7 mouse cellular contexts compared by ENCODE assay signal in the genomic region with DNA sequence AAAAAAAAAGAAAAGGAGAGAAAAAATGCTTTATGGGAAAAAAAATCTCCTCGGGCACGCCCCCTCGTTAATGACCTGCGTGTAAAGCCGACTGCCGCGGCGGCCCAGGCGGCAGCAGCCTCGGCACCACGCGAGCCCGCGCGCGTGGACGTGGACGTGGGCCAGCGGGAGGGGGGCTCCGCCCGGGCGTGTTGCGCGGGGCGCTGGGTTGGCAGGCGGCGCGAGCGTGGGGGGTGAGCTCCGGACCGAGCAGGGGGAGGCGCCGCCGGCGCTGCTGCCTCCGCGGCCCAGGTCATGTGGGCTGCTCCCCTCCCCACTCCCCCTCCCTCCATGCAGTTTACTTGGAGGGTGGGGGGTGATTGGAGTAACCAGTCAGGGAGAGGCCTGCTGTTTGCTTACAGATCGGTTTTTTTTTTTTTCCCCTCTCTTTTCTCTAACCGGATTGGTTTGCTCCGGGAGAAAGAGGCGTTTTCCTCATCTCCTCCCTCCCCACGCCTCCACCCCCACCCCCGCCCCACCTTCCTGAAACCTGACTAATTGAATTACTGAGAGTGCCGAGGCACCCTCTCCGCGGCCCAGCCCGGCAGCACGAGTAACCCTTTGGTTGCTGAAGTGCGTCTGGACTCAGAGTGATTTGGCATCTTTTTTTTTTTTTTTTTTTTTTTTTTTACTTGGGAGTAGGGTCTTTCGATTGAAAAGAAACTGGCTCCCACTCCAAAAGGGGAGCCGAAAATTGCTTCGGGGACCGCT. TPM values are rescaled to one million over a fixed set of nuclear protein-coding genes. Genes with fewer than 3 reads are reported as not detected.
A peak's percentile ranks its signal among the peaks of the same experiment; 100 is the strongest.
DNase-seq lines count a peak whose midpoint lies in the region; ATAC-seq and TF ChIP-seq lines count a peak whose summit lies in the region.

No protein-coding gene starts in this region.

- peak overlapping the region; percentile 98 for H3K4me2 ChIP-seq in intestine, postnatal 0 days (replicated peaks; ENCODE audit: low read depth)
- H3K4me2 ChIP-seq in midbrain, embryonic 12.5 days (replicated peaks): peak overlapping the region; percentile 82

- H3K36me3 ChIP-seq in intestine, postnatal 0 days (ENCODE audit: control insufficient read depth, insufficient read depth): no peaks in the 10 kb centered on the region
- no peaks in the 10 kb centered on the region for H3K36me3 ChIP-seq in limb, embryonic 10.5 days
- H3K36me3 ChIP-seq in midbrain, embryonic 12.5 days: no peaks in the 10 kb centered on the region

- ATAC-seq in granulocyte monocyte progenitor cell, adult 5-6 weeks (replicated peaks; ENCODE audit: poor library complexity, severe bottlenecking): peak; percentile 18; the same call in 1 of the 2 replicates
- ATAC-seq in intestine, postnatal 0 days: peak; percentile 70
- ATAC-seq in midbrain, embryonic 12.5 days (ENCODE audit: low FRiP score, low read depth): peak; percentile 88

- peak overlapping the region; percentile 69 for H3K27ac ChIP-seq in intestine, postnatal 0 days (ENCODE audit: low read depth, low read length)
- peak overlapping the region; percentile 97 for H3K27ac ChIP-seq in limb, embryonic 10.5 days
- peak overlapping the region; percentile 96 for H3K27ac ChIP-seq in midbrain, embryonic 12.5 days (replicated peaks)

- H3K9ac ChIP-seq in intestine, postnatal 0 days (ENCODE audit: low read depth, low read length): peak overlapping the region; percentile 54
- peak overlapping the region; percentile 95 for H3K9ac ChIP-seq in midbrain, embryonic 12.5 days (replicated peaks)

- peaks cover 34% of the 10 kb centered on the region for H3K27me3 ChIP-seq in intestine, postnatal 0 days (replicated peaks; ENCODE audit: control insufficient read depth, insufficient read depth, low read length)
- H3K27me3 ChIP-seq in limb, embryonic 10.5 days (ENCODE audit: low read depth, poor library complexity, severe bottlenecking): 0 out of 2 replicates have a peak, but pooled peaks cover under 1% of the 10 kb centered on the region
- H3K27me3 ChIP-seq in midbrain, embryonic 12.5 days: no peaks in the 10 kb centered on the region; the same call in 1 of the 2 replicates

- no peaks in the 10 kb centered on the region for H3K9me3 ChIP-seq in intestine, postnatal 0 days (ENCODE audit: control insufficient read depth)
- no peaks in the 10 kb centered on the region for H3K9me3 ChIP-seq in limb, embryonic 10.5 days (replicated peaks)
- H3K9me3 ChIP-seq in midbrain, embryonic 12.5 days: no peaks in the 10 kb centered on the region

- no peak for TF ChIP-seq CTCF in intestine, postnatal 0 days (IDR thresholded peaks at IDR 0.05; ENCODE audit: low read depth)

- peak; percentile 80 for DNase-seq in adrenal gland, postnatal 25 days
- peak; percentile 93 for DNase-seq in embryo, embryonic 9.5 days (ENCODE audit: extremely low spot score)
- peak; percentile 91 for DNase-seq in limb, embryonic 10.5 days (ENCODE audit: low spot score)
- DNase-seq in spleen, postnatal 14 days (ENCODE audit: low spot score in 2 of 2): peak; percentile 9 to 25

- peak overlapping the region; percentile 76 for H3K4me3 ChIP-seq in intestine, postnatal 0 days (ENCODE audit: low read depth, low read length)
- H3K4me3 ChIP-seq in limb, embryonic 10.5 days: peak overlapping the region; percentile 90
- H3K4me3 ChIP-seq in midbrain, embryonic 12.5 days: peak overlapping the region; percentile 82

- H3K4me1 ChIP-seq in intestine, postnatal 0 days (replicated peaks; ENCODE audit: control insufficient read depth, insufficient read depth, low read length): no peaks in the 10 kb centered on the region
- peaks cover 23% of the 10 kb centered on the region for H3K4me1 ChIP-seq in limb, embryonic 10.5 days
- no peaks in the 10 kb centered on the region for H3K4me1 ChIP-seq in midbrain, embryonic 12.5 days

- WGBS in intestine, postnatal 0 days: 0% methylated on average over 39 of the region's 53 CpGs
- WGBS in limb, embryonic 10.5 days: under 1% methylated on average over 51 of the region's 53 CpGs
- 0% methylated on average over 21 of the region's 53 CpGs for WGBS in midbrain, embryonic 12.5 days

RNA-seq across cellular contexts. Expression of gene Efna5, which starts 1.8 kb away (rescaled TPM):
- 20.8 and 30.0 TPM in 2 replicates for total RNA-seq in adrenal gland, postnatal 25 days (2021)
- not detected in 2 replicates for total RNA-seq in granulocyte monocyte progenitor cell, adult 5-6 weeks (2014; fragmentation: Nextera tagmentation)
- total RNA-seq in granulocyte monocyte progenitor cell, adult 5-6 weeks (2017): not detected in 2 replicates
- polyA plus RNA-seq in intestine, postnatal 0 days (2015; fragmentation: Nextera tagmentation; extraction: Ambion mirVana): 8.6 and 10.5 TPM in 2 replicates
- 34.4 and 37.0 TPM in 2 replicates for polyA plus RNA-seq in limb, embryonic 10.5 days (2016; fragmentation: Nextera tagmentation; extraction: Ambion mirVana)
- polyA plus RNA-seq in midbrain, embryonic 12.5 days (2016; fragmentation: Nextera tagmentation; extraction: Ambion mirVana): 85.4 and 115 TPM in 2 replicates

Comparison
In these comparisons a context has a peak if more than half of its experiments do, and no peak if none do; other contexts are left out.
1. Peak in every context shown above with its lines: DNase-seq, ATAC-seq, H3K4me3 ChIP-seq and H3K27ac ChIP-seq.
2. DNase-seq: peak in every context shown above with its lines; median percentile 93 in embryo, embryonic 9.5 days; 91 in limb, embryonic 10.5 days; 80 in adrenal gland, postnatal 25 days; 17 in spleen, postnatal 14 days.
3. ATAC-seq: peak in every context shown above with its lines; median percentile 88 in midbrain, embryonic 12.5 days; 70 in intestine, postnatal 0 days; 18 in granulocyte monocyte progenitor cell, adult 5-6 weeks.